Mouse (Mus musculus): ENCODE data around the gene Nrcam. TPM values are rescaled to one million over a fixed set of nuclear protein-coding genes. Genes with fewer than 3 reads are reported as not detected.

The Nrcam gene
- total RNA-seq, 2 experiments from 2014 or later = 0.67 TPM; not detected in 1

DNA sequence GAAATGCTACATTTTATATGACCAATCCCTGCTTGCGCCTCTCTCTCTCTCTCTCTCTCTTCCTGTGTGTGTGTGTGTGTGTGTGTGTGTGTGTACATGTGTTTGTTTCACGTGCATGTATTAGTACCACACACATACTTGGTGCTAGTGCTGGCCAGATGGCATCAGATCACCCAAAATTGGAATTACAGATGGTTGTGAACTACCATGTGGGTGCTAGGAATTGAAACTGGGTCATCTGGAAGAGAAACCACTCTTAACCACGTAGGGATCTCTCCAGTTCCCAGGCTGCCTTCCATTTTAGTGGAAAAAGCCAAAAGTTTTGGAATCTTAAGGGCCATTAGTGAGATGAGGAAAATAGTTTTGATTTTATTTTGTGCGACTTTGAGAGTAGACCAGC is 175.1 kb downstream of the Nrcam start:
- ATAC-seq (replicated peaks; ENCODE audit: poor library complexity, severe bottlenecking) = no peak

GRCm38 (mm10) chr12:44508635-44509034 is 179.9 kb downstream of the Nrcam start:
- no peak for ATAC-seq (replicated peaks; ENCODE audit: poor library complexity, severe bottlenecking)

DNA sequence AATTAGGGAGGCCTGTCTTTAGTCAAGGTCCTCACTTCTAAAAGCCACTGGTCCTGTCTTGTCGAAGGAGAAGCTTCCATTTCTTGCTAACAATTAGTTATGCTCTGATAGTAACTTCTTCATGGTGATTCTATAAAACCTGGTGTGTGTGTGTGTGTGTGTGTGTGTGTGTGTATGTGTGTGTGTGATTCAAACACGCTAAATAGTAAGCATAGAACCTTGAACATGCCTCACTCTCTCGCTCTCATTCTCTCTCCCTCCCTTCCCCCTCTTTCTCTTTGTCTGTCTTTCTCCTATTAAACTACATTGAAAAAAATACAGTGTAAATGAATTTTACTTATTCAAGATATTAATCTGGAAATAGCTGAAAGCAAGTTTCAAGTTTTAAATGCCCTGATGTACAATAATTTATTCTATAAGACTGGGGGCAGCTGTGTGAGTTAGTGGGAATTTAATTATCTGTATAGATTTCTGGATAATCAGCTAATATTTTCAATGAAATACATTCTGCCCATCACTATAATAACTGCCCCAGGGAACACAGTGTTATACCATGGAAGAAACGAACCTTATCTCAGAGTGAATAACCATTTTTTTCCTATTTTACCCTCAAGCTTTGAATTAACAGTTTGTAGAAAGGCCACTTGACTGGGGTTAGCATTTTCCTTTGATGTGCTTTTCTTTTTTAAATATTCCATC is 180.9 kb downstream of the Nrcam start:
- ATAC-seq (replicated peaks; ENCODE audit: poor library complexity, severe bottlenecking) = no peak

- no peak for ATAC-seq (replicated peaks; ENCODE audit: poor library complexity, severe bottlenecking)
Observed at GRCm38 (mm10) chr12:44515066-44515465, 186.4 kb downstream of the Nrcam start.

DNA sequence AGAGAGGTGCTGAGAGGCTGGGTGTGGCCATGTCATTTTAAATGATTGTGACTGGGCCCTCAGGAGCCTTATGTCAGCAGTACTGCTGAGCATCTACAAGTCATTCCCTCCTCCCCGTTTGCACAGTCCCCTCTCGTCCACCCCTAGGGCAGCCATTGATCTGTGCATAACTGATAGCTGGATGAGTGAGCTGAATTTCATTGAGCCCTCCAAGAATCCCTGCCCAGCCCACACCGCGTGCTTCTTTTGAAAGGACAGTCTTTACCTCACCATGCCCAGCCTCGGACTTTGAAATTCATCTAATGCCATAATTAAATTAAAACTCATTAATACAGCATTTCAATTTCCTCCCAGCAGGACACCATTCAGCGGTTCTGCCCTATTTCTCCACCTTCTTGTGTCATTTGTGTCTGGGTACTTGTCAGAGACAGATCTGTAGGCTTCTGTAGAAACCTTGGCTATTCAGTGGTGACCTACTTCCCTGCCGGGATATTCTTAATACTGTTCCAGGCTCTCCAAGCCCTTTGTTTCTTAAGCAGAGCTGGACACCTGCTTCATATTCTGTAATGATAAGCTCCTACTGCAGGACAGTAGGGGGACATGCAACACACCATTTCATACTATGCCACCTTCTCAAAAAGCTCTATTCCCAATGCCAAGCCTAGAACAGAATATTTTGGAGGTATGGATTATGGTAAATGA is 190.9 kb downstream of the Nrcam start:
- no peak for ATAC-seq (replicated peaks; ENCODE audit: poor library complexity, severe bottlenecking)

GRCm38 (mm10) chr12:44521496-44521895 is 192.8 kb downstream of the Nrcam start:
- no peak for ATAC-seq (replicated peaks; ENCODE audit: poor library complexity, severe bottlenecking)

DNA sequence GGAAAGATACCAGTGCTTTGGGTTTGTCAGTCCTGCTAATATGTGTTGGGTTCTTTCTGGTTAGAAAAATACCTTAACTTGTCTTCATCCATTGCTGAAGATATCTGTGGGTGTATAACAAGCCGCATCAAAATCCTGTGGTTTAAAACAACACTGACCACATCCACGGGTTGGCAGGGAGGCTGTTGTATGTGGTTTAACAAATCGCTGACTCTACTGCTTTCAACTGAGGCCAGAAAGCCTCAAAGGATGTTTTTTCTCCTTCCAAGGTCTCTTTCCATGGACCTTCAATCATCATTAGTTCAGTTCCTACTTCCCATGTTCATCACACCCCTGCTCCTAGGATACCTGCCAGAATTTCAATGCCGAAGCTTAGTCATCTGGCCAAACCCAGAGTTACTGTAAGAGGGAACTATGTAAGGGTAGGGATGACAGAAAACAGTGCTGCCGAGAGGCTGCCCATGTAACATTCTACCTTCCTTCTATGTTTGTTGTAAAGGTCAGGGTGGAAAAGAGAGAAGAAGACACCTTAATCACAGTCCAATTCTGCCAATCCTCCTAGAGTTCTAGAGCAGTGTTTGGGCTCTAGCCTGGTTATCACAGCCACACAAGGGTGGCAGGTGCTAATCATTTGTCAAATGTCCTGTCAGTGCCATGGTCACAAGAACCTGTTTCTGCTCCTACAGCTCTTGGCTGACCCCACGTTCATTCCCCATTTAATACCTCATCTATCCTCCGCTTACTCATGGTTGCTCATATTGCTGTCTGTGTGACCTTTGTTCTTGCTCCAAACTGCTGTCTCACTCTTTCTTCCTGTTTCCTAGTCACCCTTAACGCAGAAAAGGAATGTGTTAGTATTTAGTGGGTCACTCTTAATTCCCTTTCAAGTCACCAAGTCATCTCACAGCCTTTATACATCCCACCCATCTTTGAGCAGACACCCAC is 196.2 kb downstream of the Nrcam start:
- no peak for ATAC-seq (replicated peaks; ENCODE audit: poor library complexity, severe bottlenecking)

DNA sequence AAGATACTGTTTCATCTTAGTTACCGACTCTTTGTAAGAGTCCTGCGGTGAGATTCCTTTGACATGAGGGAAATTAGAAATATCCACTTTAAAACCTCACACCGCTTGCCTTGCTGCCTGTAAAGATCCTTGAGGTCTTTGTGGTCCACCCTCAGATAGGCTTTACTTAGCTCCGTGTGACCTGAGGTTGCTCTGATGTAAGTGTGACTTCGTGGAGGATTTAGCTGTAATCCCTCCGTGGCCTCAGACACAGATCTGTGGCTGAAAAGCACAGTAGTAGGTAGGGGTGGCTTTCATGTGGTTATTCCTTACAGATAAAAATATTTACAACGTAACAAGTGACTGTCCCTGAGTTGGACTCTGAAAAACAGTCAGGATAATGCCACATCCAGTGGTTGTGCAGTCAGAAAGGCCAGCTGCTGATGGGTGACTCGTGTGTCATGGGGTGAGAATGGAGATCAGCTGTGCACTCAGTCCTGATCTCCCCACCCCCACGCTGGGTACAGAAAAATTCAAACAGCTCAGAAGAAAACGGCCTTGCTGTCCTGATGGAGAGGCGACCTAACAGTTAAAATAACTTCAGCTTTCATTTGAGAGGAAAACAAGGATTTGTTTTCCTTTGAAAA is 199.8 kb downstream of the Nrcam start:
- no peak for ATAC-seq (replicated peaks; ENCODE audit: poor library complexity, severe bottlenecking)

GRCm38 (mm10) chr12:44532337-44533113 is 203.8 kb downstream of the Nrcam start:
- ATAC-seq (replicated peaks; ENCODE audit: poor library complexity, severe bottlenecking) = no peak

- no peak for ATAC-seq (replicated peaks; ENCODE audit: poor library complexity, severe bottlenecking)
Observed at GRCm38 (mm10) chr12:44534100-44534633, 205.5 kb downstream of the Nrcam start.

GRCm38 (mm10) chr12:44535623-44536022 is 206.9 kb downstream of the Nrcam start:
- no peak for ATAC-seq (replicated peaks; ENCODE audit: poor library complexity, severe bottlenecking)

DNA sequence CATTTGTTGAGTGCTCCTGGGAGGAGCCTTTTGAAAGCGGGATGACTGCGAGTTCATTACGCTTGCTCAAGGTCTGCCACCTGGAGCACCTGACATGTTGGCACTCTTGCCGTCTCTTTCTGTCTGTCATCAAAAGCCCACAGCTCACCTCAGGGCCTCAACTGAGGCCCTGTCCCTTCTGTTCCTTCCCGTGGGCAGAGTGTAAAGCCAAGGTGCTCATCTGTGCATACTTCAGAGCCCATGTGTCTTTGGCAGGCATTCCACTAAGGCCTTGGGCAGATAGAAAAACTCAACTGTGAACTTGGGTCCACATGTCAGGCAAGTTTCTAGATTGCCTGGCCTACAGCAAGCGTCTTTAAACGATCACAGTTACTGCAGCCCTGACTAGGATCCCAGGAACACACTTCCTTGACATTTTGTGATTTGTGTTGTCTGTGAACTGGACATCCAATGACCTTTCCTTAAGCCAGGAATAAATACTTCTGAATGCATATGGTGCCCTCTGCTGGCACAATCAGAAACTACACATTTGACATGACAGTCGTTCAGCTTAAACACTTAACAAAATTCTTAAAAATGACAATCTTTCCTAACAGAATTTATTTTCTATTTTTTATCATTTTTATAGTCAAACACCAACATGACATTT is 219.2 kb downstream of the Nrcam start:
- peak; percentile 79; the same call in 1 of the 2 replicates for ATAC-seq (replicated peaks; ENCODE audit: poor library complexity, severe bottlenecking)

- ATAC-seq (replicated peaks; ENCODE audit: poor library complexity, severe bottlenecking) = no peak
Observed at GRCm38 (mm10) chr12:44548465-44548864, 219.8 kb downstream of the Nrcam start.

DNA sequence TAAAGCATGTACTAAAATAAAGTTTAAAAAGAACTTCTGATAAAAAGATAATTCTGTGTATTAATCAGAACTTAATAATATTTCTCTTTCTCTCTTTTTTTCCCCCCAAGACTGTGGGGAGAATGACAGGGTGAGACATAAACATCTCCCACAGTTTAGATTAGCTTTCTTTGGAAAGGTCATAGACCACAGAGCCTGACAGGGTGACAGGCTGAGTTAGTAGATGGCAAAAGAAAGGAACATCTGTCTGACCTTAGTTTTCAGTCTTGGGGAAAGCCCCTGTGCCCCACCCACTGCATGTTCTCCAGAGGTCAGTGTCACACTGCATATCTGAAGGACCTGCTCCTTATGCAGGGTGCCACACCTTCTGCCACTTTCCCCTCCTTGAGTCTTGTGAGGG is 222.9 kb downstream of the Nrcam start:
- ATAC-seq (replicated peaks; ENCODE audit: poor library complexity, severe bottlenecking) = no peak

DNA sequence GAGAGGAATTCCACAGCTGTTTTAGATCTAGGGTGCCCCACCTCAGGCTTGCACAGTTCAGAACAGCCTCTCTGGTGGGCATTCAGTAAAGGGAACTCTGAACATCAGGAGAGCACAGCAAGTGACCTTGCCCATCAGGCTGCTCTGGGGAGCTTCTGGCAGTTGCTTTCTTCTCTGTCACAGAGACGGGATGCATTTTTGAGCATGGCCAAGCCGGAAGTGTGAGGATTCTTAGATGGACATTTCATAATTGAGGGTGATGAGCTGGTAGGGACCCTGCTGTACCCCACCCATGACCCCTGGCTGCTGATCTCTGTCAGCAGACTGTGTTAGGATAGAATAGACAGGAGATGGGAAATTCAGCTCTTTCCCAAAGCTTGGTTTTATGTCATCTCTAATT is 225.4 kb downstream of the Nrcam start:
- ATAC-seq (replicated peaks; ENCODE audit: poor library complexity, severe bottlenecking) = no peak

DNA sequence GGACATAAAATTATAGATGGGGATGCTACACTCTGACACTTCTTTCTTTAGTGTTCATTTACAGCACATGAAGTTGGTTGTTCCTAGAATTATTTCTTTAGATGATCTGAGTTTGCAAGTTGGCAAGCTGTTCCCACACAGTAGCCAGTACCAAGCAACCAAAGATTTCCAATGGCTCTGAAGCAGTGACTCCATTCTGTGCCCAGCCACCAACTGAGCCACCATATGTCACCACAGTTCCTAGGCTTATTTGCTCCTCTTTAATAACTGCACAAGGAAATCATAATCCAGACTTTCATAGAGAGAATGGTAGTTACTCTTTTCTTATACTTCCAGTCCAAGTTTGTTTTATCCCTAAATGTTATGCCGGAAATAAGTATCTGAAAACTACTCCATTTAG is 226.1 kb downstream of the Nrcam start:
- ATAC-seq (replicated peaks; ENCODE audit: poor library complexity, severe bottlenecking) = no peak

DNA sequence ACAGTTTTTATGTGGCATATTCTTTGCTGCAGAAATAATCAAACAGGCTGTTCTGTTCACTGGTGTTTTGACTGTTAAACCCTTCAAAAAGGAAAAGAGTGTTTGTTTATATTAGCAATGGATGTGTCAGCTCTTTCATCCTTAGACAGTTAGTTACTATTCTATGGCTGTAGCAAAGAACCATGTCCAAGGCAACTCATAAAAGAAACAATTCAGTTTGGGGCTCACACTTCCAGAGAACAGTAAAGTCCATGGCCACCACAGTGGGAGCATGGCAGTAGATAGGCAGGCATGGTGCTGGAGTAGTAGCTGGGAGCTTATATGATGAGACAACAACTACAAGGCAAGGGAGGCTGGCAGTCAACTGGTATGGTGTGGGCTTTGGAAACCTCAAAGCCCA is 231.3 kb downstream of the Nrcam start:
- ATAC-seq (replicated peaks; ENCODE audit: poor library complexity, severe bottlenecking) = no peak

- ATAC-seq (replicated peaks; ENCODE audit: poor library complexity, severe bottlenecking) = no peak
Observed at GRCm38 (mm10) chr12:44570070-44570469, 241.4 kb downstream of the Nrcam start.

DNA sequence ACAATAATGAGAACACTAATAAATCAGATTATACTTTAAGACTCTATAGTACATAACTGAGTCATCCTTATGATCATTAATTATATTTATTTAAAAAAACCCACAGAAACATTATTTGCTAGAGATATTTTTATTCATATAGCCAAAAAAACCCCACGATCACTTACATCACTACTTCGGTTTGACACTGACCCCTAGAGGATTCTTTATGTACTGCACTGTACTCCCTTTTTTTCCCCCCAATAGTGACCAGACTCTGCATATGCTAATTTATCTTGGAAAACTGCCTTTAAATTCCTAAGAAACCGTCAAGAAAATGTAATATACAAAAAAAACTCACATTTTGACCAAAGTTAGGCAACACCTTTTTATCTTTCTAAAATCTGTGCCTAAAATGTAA is 244.0 kb downstream of the Nrcam start:
- peak; percentile 78 for ATAC-seq (replicated peaks; ENCODE audit: poor library complexity, severe bottlenecking)
